Mouse (Mus musculus) mouse trophoblast stem cell (cell line): ENCODE results near the gene Smbd1.

Experiments
- in situ Hi-C, 2 experiments: fragments of 300-500 bp; cut with MseI, MboI; formaldehyde crosslinking; loops; 2 replicates in 1 of 2; 3 replicates in 1 of 2; pipeline ENCODE4 v1.15.1; 2025

Smbd1 gene

GRCm38 (mm10) chr16:32813771-32814170 is 3.5 kb upstream of the Smbd1 start:
- in situ Hi-C loops: loop anchor here (5.0 kb wide), 1 partner anchor 74 kb away; no protein-coding TSS in a partner anchor

DNA sequence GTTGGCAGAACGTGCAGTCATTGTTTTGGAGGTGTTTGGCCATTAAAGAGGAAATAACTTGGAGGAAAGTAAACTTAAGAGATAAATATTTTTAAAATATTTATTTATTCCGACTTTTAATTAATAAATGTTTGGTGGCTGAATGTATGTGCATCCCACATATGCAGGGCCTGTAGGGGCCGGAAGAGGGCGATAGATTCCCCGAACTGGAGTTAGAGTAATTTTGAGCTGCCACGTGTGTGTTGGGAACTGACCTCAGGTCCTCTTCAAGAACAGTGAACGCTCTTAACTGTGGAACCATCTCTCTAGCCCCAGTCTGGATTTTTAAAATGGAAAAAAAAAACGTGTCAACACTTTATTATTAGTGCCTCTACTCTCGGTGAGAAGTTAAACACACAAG is 3.1 kb upstream of the Smbd1 start:
- in situ Hi-C loops: loop anchor here (5.0 kb wide), 1 partner anchor 74 kb away; no protein-coding TSS in a partner anchor

DNA sequence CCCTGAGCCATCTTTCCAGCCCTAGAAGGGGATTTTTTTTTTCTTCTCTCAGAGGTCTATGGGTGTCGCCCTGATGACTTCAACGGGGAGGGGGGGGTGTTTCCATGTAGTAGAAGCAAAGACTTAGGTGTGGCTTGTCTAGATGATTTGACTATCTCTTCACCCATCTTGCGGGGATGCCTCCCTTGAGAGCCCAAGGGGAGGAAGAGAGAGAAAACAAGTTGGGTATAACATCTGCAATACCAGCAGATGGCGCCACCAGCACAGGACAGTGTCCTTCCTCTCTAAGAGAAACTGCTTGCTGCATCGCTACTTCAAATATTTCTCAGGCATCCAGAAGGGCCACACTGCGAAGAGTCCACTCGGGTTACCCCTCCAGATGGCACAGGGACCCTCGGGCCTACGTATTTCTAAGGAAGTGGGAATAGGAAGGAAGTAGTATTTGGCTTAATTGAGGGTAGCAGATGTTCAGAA is 2.6 kb upstream of the Smbd1 start:
- in situ Hi-C loops: loop anchor here (5.0 kb wide), 1 partner anchor 74 kb away; no protein-coding TSS in a partner anchor

GRCm38 (mm10) chr16:32807408-32808185 is 2.7 kb downstream of the Smbd1 start:
- in situ Hi-C loops: no loop called here

- in situ Hi-C loops: no loop called here
These were observed 5.1 kb downstream of the Smbd1 start for GRCm38 (mm10) chr16:32805151-32805550.

GRCm38 (mm10) chr16:32803901-32804300 is 6.4 kb downstream of the Smbd1 start:
- in situ Hi-C loops: no loop called here

DNA sequence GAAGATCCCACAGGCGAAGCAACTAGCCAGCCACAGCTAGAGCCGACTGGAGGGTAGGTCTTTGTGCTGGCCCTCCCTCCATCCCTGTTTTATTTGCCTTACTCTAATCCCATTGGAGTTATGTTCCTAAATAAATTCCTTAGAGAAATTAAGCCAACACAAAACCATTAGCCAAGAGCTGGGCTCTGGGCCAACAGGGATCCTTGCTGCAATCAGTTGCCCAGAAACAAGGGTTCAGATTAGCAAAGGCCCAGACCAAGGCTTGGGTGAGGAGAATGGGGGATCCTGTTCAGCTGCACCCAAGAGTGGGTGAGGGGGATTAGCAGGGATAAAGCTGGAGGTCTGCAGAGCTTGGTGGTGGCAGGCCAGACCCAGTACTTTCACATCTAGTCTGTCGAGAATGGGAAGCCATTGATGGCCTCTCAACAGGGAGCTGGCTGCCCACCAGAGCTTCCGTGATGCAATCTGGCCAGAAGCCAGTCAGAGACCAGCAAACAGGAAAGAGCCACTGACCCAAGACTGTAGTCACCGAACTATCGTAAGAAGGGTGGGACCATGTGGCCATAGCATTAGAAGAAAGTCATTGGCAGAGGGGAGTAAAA is 6.9 kb downstream of the Smbd1 start:
- in situ Hi-C loops: no loop called here

DNA sequence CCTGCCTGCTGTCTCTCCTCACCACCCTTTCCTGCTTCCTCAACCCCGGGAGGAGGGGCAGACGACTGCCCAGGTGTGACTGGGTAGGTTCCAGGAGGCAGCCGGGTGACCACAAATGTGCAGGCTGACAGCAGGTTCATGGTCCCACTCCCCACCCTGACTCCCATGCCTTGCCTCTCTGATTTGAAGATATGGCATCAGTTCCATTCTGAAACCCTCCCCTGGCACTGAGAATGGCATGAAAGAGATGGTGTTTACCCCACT is 12.9 kb downstream of the Smbd1 start, which contains the start of gene Muc20:
TSS of gene Muc20 (minus strand) at position 10 of the 264 bp plus-strand sequence.
- in situ Hi-C loops: no loop called here

GRCm38 (mm10) chr16:32796676-32797425 is 13.4 kb downstream of the Smbd1 start:
- in situ Hi-C loops: no loop called here

- in situ Hi-C loops: no loop called here
These were observed 15.1 kb downstream of the Smbd1 start for GRCm38 (mm10) chr16:32795177-32795576.

DNA sequence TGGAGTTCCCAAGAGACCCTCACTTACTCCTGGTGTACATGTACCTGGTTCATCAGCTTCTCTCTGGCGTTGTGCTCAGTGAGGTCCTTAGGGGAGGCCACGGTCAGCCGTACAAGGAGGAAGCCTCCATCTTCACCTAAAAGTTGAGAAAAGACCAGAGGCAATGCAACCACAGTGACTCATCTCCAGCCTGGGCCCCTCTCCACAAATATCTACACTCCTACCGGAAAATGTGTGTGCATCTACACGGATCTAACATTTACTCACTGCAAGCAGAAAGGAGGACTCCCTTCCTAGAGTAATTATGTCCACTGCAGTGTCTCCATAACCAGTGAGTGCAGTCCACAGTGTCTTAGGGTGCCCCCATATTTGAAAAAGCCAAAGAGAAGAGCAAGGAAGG is 20.2 kb downstream of the Smbd1 start:
- in situ Hi-C loops: no loop called here

GRCm38 (mm10) chr16:32784840-32785239 is 25.4 kb downstream of the Smbd1 start:
- in situ Hi-C loops: no loop called here

DNA sequence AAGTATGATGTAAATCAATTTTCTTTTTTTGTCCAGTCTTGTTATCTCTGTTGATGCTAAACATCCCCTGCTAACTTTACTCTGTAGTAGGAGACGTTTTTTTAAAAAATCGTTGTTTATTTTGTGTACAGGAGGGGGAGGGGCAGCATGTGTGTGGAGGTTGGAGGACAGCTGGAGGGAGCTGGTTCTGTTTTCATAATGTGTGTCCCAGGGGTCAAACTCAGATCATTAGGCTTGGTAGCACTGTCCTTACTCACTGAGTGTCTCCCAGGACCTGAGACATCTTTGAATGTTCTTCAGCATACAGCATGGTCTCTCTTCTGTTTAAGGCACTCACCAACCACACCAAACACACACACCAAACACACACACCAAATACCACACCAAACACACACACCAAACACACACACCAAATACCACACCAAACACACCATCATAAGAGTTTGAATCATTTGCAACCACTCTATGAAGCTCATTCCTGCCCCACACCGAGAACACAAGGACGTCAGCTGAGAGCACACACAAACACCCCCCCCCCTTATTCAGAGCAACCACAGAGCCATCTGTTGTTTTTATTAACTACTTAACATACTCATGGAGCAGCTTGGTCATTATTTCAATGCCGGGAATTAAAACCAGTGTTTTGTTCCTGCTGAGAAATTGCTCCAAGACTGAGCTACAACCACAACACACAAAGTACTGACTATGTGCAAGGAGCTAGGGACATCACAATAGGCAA is 26.8 kb downstream of the Smbd1 start:
- in situ Hi-C loops: no loop called here

- in situ Hi-C loops: no loop called here
These were observed 31.3 kb downstream of the Smbd1 start for GRCm38 (mm10) chr16:32778956-32779355.

GRCm38 (mm10) chr16:32776676-32777075 is 33.6 kb downstream of the Smbd1 start:
- in situ Hi-C loops: no loop called here

DNA sequence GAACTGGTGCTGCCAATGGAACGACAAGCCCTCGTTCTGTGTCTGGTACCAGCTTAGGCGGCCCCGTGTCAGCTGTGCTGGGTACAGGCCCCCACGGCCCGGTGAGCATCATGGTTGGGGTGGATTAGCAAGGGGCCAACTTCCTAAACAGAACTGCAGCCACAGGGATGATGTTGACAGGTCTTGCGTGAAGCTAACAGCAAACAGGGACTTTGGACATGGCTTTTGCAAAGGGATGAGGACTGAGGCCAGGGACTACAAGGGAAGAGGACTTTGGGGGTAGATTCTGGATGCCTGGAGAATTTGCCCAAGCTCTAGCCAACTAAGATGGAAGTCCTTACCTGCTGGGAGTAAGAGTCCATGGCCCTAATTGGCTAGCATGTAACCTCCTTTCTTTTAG is 43.4 kb downstream of the Smbd1 start:
- in situ Hi-C loops: no loop called here

GRCm38 (mm10) chr16:32764961-32765360 is 45.3 kb downstream of the Smbd1 start:
- in situ Hi-C loops: no loop called here

DNA sequence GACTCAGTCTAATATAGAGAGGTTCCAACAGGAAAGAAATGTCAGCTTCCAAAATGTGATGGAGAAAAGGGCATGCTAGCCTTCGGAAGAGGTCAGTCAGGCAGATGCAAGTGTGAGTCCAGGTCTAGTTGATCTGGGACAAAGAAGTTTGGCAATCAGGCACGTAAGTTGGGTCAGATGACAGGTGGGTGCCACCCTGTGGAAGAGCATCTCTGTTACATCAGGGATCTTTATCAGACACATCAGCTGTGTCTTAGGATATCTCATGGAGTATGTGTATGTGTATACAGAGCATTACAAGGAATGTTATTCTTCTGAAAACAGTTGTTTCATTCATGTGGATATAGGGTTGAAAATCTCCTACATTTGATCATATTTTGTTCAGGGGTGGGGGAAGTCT is 45.7 kb downstream of the Smbd1 start:
- in situ Hi-C loops: no loop called here
